Mouse (Mus musculus): ENCODE measurements around the gene Metap1d. TPM values are rescaled to one million over a fixed set of nuclear protein-coding genes. Genes with fewer than 3 reads are reported as not detected.
A peak's percentile ranks its signal among the peaks of the same experiment; 100 is the strongest.

Gene Metap1d
- polyA plus RNA-seq, 1 experiment from 2014 or later: 32.8 TPM

- ATAC-seq (ENCODE audit: low FRiP score) (no peak), DNase-seq (ENCODE audit: low spot score, missing footprints) (peak; percentile 80)
- Histone ChIP-seq H3K4me1 (ENCODE audit: control insufficient read depth, insufficient read depth, low read length) (peaks cover 2% of the 10 kb centered on the region; the same call in 1 of the 2 replicates), H3K27ac (ENCODE audit: low read depth, low read length) (no peak overlapping the region), H3K9ac (ENCODE audit: low read length) (no peak overlapping the region), H3K9me3 (ENCODE audit: control insufficient read depth, low read length) (no peaks in the 10 kb centered on the region), H3K27me3 (ENCODE audit: control insufficient read depth, insufficient read depth, low read length) (no peaks in the 10 kb centered on the region), H3K4me3 (ENCODE audit: low read depth, low read length) (no peak overlapping the region), H3K4me2 (no peak overlapping the region), H3K36me3 (ENCODE audit: control insufficient read depth, insufficient read depth, low read length) (no peaks in the 10 kb centered on the region)
- WGBS: 82% methylated on average over 16 of the region's 16 CpGs
Observed at GRCm38 (mm10) chr2:71499276-71500230, 46.5 kb downstream of the Metap1d start.

GRCm38 (mm10) chr2:71504852-71505251 is 51.8 kb downstream of the Metap1d start:
- no peaks in the 10 kb centered on the region for H3K36me3 ChIP-seq (ENCODE audit: control insufficient read depth, insufficient read depth, low read length)
- no peak overlapping the region for H3K9ac ChIP-seq (ENCODE audit: low read length)
- H3K27ac ChIP-seq (ENCODE audit: low read depth, low read length): no peak overlapping the region
- ATAC-seq (ENCODE audit: low FRiP score) (no peak), DNase-seq (ENCODE audit: low spot score, missing footprints) (no peak)
- no peak overlapping the region for H3K4me3 ChIP-seq (ENCODE audit: low read depth, low read length)
- H3K27me3 ChIP-seq (ENCODE audit: control insufficient read depth, insufficient read depth, low read length): no peaks in the 10 kb centered on the region
- WGBS: 88% methylated on average over 9 of the region's 9 CpGs
- no peaks in the 10 kb centered on the region for H3K9me3 ChIP-seq (ENCODE audit: control insufficient read depth, low read length)
- H3K4me1 ChIP-seq (ENCODE audit: control insufficient read depth, insufficient read depth, low read length): peaks cover 3% of the 10 kb centered on the region
- no peak overlapping the region for H3K4me2 ChIP-seq

GRCm38 (mm10) chr2:71511209-71511608 is 58.1 kb downstream of the Metap1d start:
- no peaks in the 10 kb centered on the region for H3K36me3 ChIP-seq (ENCODE audit: control insufficient read depth, insufficient read depth, low read length)

GRCm38 (mm10) chr2:71512326-71512725 is 59.2 kb downstream of the Metap1d start:
- no peak overlapping the region for H3K4me3 ChIP-seq (ENCODE audit: low read depth, low read length)
- H3K36me3 ChIP-seq (ENCODE audit: control insufficient read depth, insufficient read depth, low read length): no peaks in the 10 kb centered on the region
- ATAC-seq (ENCODE audit: low FRiP score) (0 out of 2 replicates have a peak, but pooled peaks have one; percentile 48), DNase-seq (ENCODE audit: low spot score, missing footprints) (no peak)
- H3K9me3 ChIP-seq (ENCODE audit: control insufficient read depth, low read length): no peaks in the 10 kb centered on the region
- H3K9ac ChIP-seq (ENCODE audit: low read length): no peak overlapping the region
- H3K4me1 ChIP-seq (ENCODE audit: control insufficient read depth, insufficient read depth, low read length): peaks cover 13% of the 10 kb centered on the region
- H3K4me2 ChIP-seq: no peak overlapping the region
- 79% methylated on average over 9 of the region's 9 CpGs for WGBS
- H3K27ac ChIP-seq (ENCODE audit: low read depth, low read length): no peak overlapping the region
- peaks cover 2% of the 10 kb centered on the region; the same call in 1 of the 2 replicates for H3K27me3 ChIP-seq (ENCODE audit: control insufficient read depth, insufficient read depth, low read length)

More at GRCm38 (mm10) chr2:71511209-71511608, 58.1 kb downstream of the Metap1d start:
- Histone ChIP-seq H3K9me3 (ENCODE audit: control insufficient read depth, low read length) (no peaks in the 10 kb centered on the region), H3K4me3 (ENCODE audit: low read depth, low read length) (no peak overlapping the region), H3K4me2 (no peak overlapping the region), H3K27me3 (ENCODE audit: control insufficient read depth, insufficient read depth, low read length) (peaks cover 2% of the 10 kb centered on the region; the same call in 1 of the 2 replicates), H3K4me1 (ENCODE audit: control insufficient read depth, insufficient read depth, low read length) (peaks cover 8% of the 10 kb centered on the region), H3K9ac (ENCODE audit: low read length) (no peak overlapping the region), H3K27ac (ENCODE audit: low read depth, low read length) (no peak overlapping the region; the same call in 1 of the 2 replicates)
- ATAC-seq (ENCODE audit: low FRiP score) (no peak), DNase-seq (ENCODE audit: low spot score, missing footprints) (no peak)
- 93% methylated on average over 7 of the region's 7 CpGs for WGBS

- 33% methylated on average over 4 of the region's 4 CpGs for WGBS
- no peak for DNase-seq (ENCODE audit: low spot score, missing footprints)
- H3K27ac ChIP-seq (ENCODE audit: low read depth, low read length): no peak overlapping the region
Observed at GRCm38 (mm10) chr2:71516995-71517394, 63.9 kb downstream of the Metap1d start.

GRCm38 (mm10) chr2:71517466-71518099 is 64.5 kb downstream of the Metap1d start:
- Histone ChIP-seq H3K4me3 (ENCODE audit: low read depth, low read length) (no peak overlapping the region), H3K36me3 (ENCODE audit: control insufficient read depth, insufficient read depth, low read length) (no peaks in the 10 kb centered on the region), H3K4me1 (ENCODE audit: control insufficient read depth, insufficient read depth, low read length) (peaks cover 17% of the 10 kb centered on the region; the same call in 1 of the 2 replicates), H3K9ac (ENCODE audit: low read length) (no peak overlapping the region), H3K27me3 (ENCODE audit: control insufficient read depth, insufficient read depth, low read length) (peaks cover 35% of the 10 kb centered on the region), H3K9me3 (ENCODE audit: control insufficient read depth, low read length) (no peaks in the 10 kb centered on the region), H3K4me2 (no peak overlapping the region), H3K27ac (ENCODE audit: low read depth, low read length) (no peak overlapping the region)
- ATAC-seq (ENCODE audit: low FRiP score): no peak
- no peak for DNase-seq (ENCODE audit: low spot score, missing footprints)
- WGBS: 31% methylated on average over 8 of the region's 8 CpGs

More at GRCm38 (mm10) chr2:71516995-71517394, 63.9 kb downstream of the Metap1d start:
- H3K4me3 ChIP-seq (ENCODE audit: low read depth, low read length): no peak overlapping the region
- no peaks in the 10 kb centered on the region for H3K9me3 ChIP-seq (ENCODE audit: control insufficient read depth, low read length)
- no peak overlapping the region for H3K9ac ChIP-seq (ENCODE audit: low read length)
- no peak for ATAC-seq (ENCODE audit: low FRiP score)
- peaks cover 17% of the 10 kb centered on the region; the same call in 1 of the 2 replicates for H3K4me1 ChIP-seq (ENCODE audit: control insufficient read depth, insufficient read depth, low read length)
- no peaks in the 10 kb centered on the region for H3K36me3 ChIP-seq (ENCODE audit: control insufficient read depth, insufficient read depth, low read length)
- no peak overlapping the region for H3K4me2 ChIP-seq
- peaks cover 30% of the 10 kb centered on the region for H3K27me3 ChIP-seq (ENCODE audit: control insufficient read depth, insufficient read depth, low read length)

- Histone ChIP-seq H3K36me3 (ENCODE audit: control insufficient read depth, insufficient read depth, low read length) (no peaks in the 10 kb centered on the region), H3K9me3 (ENCODE audit: control insufficient read depth, low read length) (no peaks in the 10 kb centered on the region), H3K27ac (ENCODE audit: low read depth, low read length) (no peak overlapping the region), H3K9ac (ENCODE audit: low read length) (no peak overlapping the region), H3K27me3 (ENCODE audit: control insufficient read depth, insufficient read depth, low read length) (peaks cover 84% of the 10 kb centered on the region), H3K4me1 (ENCODE audit: control insufficient read depth, insufficient read depth, low read length) (peaks cover 2% of the 10 kb centered on the region; the same call in 1 of the 2 replicates), H3K4me3 (ENCODE audit: low read depth, low read length) (no peak overlapping the region), H3K4me2 (no peak overlapping the region)
- 66% methylated on average over 4 of the region's 4 CpGs for WGBS
- DNase-seq (ENCODE audit: low spot score, missing footprints): no peak
- ATAC-seq (ENCODE audit: low FRiP score): no peak
Observed at GRCm38 (mm10) chr2:71522871-71523270, 69.8 kb downstream of the Metap1d start.

GRCm38 (mm10) chr2:71523431-71523830 is 70.4 kb downstream of the Metap1d start:
- DNase-seq (ENCODE audit: low spot score, missing footprints) (peak; percentile 89), ATAC-seq (ENCODE audit: low FRiP score) (no peak)
- H3K27ac ChIP-seq (ENCODE audit: low read depth, low read length): no peak overlapping the region
- no peaks in the 10 kb centered on the region for H3K36me3 ChIP-seq (ENCODE audit: control insufficient read depth, insufficient read depth, low read length)
- H3K27me3 ChIP-seq (ENCODE audit: control insufficient read depth, insufficient read depth, low read length): peaks cover 88% of the 10 kb centered on the region
- 50% methylated on average over 4 of the region's 4 CpGs for WGBS
- H3K9me3 ChIP-seq (ENCODE audit: control insufficient read depth, low read length): no peaks in the 10 kb centered on the region
- no peak overlapping the region for H3K4me2 ChIP-seq
- no peak overlapping the region for H3K9ac ChIP-seq (ENCODE audit: low read length)
- no peak overlapping the region for H3K4me3 ChIP-seq (ENCODE audit: low read depth, low read length)
- no peaks in the 10 kb centered on the region for H3K4me1 ChIP-seq (ENCODE audit: control insufficient read depth, insufficient read depth, low read length)

GRCm38 (mm10) chr2:71524763-71525162 is 71.7 kb downstream of the Metap1d start:
- peaks cover 91% of the 10 kb centered on the region for H3K27me3 ChIP-seq (ENCODE audit: control insufficient read depth, insufficient read depth, low read length)
- no peak for ATAC-seq (ENCODE audit: low FRiP score)
- no peak overlapping the region for H3K9ac ChIP-seq (ENCODE audit: low read length)
- H3K4me2 ChIP-seq: no peak overlapping the region
- WGBS: 19% methylated on average over 13 of the region's 13 CpGs
- H3K4me1 ChIP-seq (ENCODE audit: control insufficient read depth, insufficient read depth, low read length): peaks cover 8% of the 10 kb centered on the region
- H3K36me3 ChIP-seq (ENCODE audit: control insufficient read depth, insufficient read depth, low read length): no peaks in the 10 kb centered on the region
- no peak overlapping the region for H3K27ac ChIP-seq (ENCODE audit: low read depth, low read length)
- no peaks in the 10 kb centered on the region for H3K9me3 ChIP-seq (ENCODE audit: control insufficient read depth, low read length)
- no peak overlapping the region for H3K4me3 ChIP-seq (ENCODE audit: low read depth, low read length)
- DNase-seq (ENCODE audit: low spot score, missing footprints): peak; percentile 91
